Mouse (Mus musculus) forebrain, embryonic 11.5 days (tissue): ENCODE data around the gene Lrrc15. TPM values are rescaled to one million over a fixed set of nuclear protein-coding genes. Genes with fewer than 3 reads are reported as not detected.

ENCODE experiments used
- ATAC-seq: fragments of 200-750 bp; cut with Nextera tagmentation; replicated peaks from 2 replicates; pipeline ENCODE4 v1.8.0; 2017; ENCODE audit warnings: moderate TSS enrichment; ENCODE audit not compliant: low FRiP score
- DNase-seq: peaks from one replicate; pipeline ENCODE4 v3.0.0-alpha.2; 2017; ENCODE audit warnings: low spot score
- H3K27ac ChIP-seq: fragments of 300-500 bp; sonication (generic); 2 replicates; pipeline ENCODE4 v1.5.1; 2014; ENCODE audit warnings: low read depth, low read length
- H3K27me3 ChIP-seq: fragments of 300-500 bp; sonication (generic); 2 replicates; pipeline ENCODE4 v1.6.1; 2014; ENCODE audit warnings: mild to moderate bottlenecking, low read length, mixed read lengths; ENCODE audit not compliant: control insufficient read depth, insufficient read depth
- H3K36me3 ChIP-seq: fragments of 300-500 bp; sonication (generic); 2 replicates; pipeline ENCODE4 v1.6.1; 2014; ENCODE audit warnings: mild to moderate bottlenecking, low read length, moderate library complexity, mixed read lengths; ENCODE audit not compliant: control insufficient read depth, insufficient read depth
- H3K4me1 ChIP-seq: fragments of 300-500 bp; sonication (generic); replicated peaks from 2 replicates; pipeline ENCODE4 v1.6.1; 2014; ENCODE audit warnings: low read length, mixed read lengths; ENCODE audit not compliant: control insufficient read depth, insufficient read depth
- H3K4me2 ChIP-seq: fragments of 300-500 bp; sonication (generic); 2 replicates; pipeline ENCODE4 v1.6.1; 2014; ENCODE audit warnings: low read depth, mild to moderate bottlenecking, low read length, moderate library complexity, mixed read lengths; ENCODE audit not compliant: severe bottlenecking
- H3K4me3 ChIP-seq: fragments of 300-500 bp; sonication (generic); 2 replicates; pipeline ENCODE4 v1.5.1; 2014; ENCODE audit warnings: low read depth, low read length
- H3K9ac ChIP-seq: fragments of 300-500 bp; sonication (generic); 2 replicates; pipeline ENCODE4 v1.6.1; 2014; ENCODE audit warnings: low read length
- H3K9me3 ChIP-seq: fragments of 300-500 bp; sonication (generic); 2 replicates; pipeline ENCODE4 v1.6.1; 2016; ENCODE audit warnings: low read length, mixed read lengths; ENCODE audit not compliant: control insufficient read depth
- WGBS: fragments of 180-500 bp; shearing (Covaris S2); extraction: QIAGEN DNeasy Blood & Tissue Kit; methylation state at CpG from one replicate; pipeline ENCODE4 v1.1.7; 2014; 5-methylcytosine and 5-hydroxymethylcytosine counted together
- polyA plus RNA-seq: library from polyadenylated mRNA; unstranded; fragments of >200 nt; fragmentation: Nextera tagmentation; extraction: Ambion mirVana; gene quantifications from 2 replicates; pipeline ENCODE4 v1.2.1, GENCODE M21; 2014

The Lrrc15 gene
- polyA plus RNA-seq, 1 experiment from 2014 or later: 1.1 TPM

GRCm38 (mm10) chr16:30236091-30236699, 46.9 kb downstream of the Lrrc15 start:
- peaks cover 3% of the 10 kb centered on the region; the same call in 1 of the 2 replicates for H3K4me1 ChIP-seq
- H3K9me3 ChIP-seq: no peaks in the 10 kb centered on the region
- H3K27me3 ChIP-seq: peaks cover 24% of the 10 kb centered on the region
- H3K27ac ChIP-seq: no peak overlapping the region
- peak overlapping the region; percentile 73 for H3K4me2 ChIP-seq
- H3K36me3 ChIP-seq: no peaks in the 10 kb centered on the region
- ATAC-seq: peak; percentile 82
- H3K9ac ChIP-seq: peak overlapping the region; percentile 49; the same call in 1 of the 2 replicates
- peak; percentile 94 for DNase-seq
- WGBS: 1% methylated on average over 33 of the region's 33 CpGs
- H3K4me3 ChIP-seq: peak overlapping the region; percentile 28

- no peak for ATAC-seq
- DNase-seq: no peak
- no peak overlapping the region for H3K9ac ChIP-seq
- H3K4me3 ChIP-seq: no peak overlapping the region
- H3K27ac ChIP-seq: no peak overlapping the region
- no peaks in the 10 kb centered on the region for H3K36me3 ChIP-seq
- H3K4me1 ChIP-seq: peaks cover 3% of the 10 kb centered on the region; the same call in 1 of the 2 replicates
- H3K9me3 ChIP-seq: no peaks in the 10 kb centered on the region
- WGBS: 53% methylated on average over 2 of the region's 2 CpGs
- H3K27me3 ChIP-seq: peaks cover 24% of the 10 kb centered on the region
- no peak overlapping the region for H3K4me2 ChIP-seq
These were observed 47.5 kb downstream of the Lrrc15 start for GRCm38 (mm10) chr16:30235577-30235976.

- no peaks in the 10 kb centered on the region for H3K36me3 ChIP-seq
- no peak overlapping the region for H3K9ac ChIP-seq
- no peak overlapping the region for H3K27ac ChIP-seq
- 58% methylated on average over 12 of the region's 12 CpGs for WGBS
- peaks cover 3% of the 10 kb centered on the region; the same call in 1 of the 2 replicates for H3K4me1 ChIP-seq
- no peaks in the 10 kb centered on the region for H3K9me3 ChIP-seq
- H3K4me2 ChIP-seq: no peak overlapping the region
- no peak overlapping the region for H3K4me3 ChIP-seq
- ATAC-seq (no peak), DNase-seq (no peak)
- H3K27me3 ChIP-seq: peaks cover 24% of the 10 kb centered on the region
These were observed 48.2 kb downstream of the Lrrc15 start for GRCm38 (mm10) chr16:30234636-30235546.

GRCm38 (mm10) chr16:30234077-30234476, 49.0 kb downstream of the Lrrc15 start:
- Histone ChIP-seq H3K9ac (no peak overlapping the region), H3K27ac (no peak overlapping the region), H3K9me3 (no peaks in the 10 kb centered on the region), H3K4me2 (no peak overlapping the region), H3K4me1 (peaks cover 3% of the 10 kb centered on the region; the same call in 1 of the 2 replicates), H3K4me3 (no peak overlapping the region), H3K27me3 (peaks cover 24% of the 10 kb centered on the region), H3K36me3 (no peaks in the 10 kb centered on the region)
- DNase-seq (no peak), ATAC-seq (no peak)
- 50% methylated on average over 8 of the region's 8 CpGs for WGBS

GRCm38 (mm10) chr16:30231882-30232604, 51.0 kb downstream of the Lrrc15 start:
- WGBS: 34% methylated on average over 13 of the region's 13 CpGs
- no peak overlapping the region for H3K4me3 ChIP-seq
- no peaks in the 10 kb centered on the region for H3K9me3 ChIP-seq
- no peaks in the 10 kb centered on the region for H3K36me3 ChIP-seq
- H3K27me3 ChIP-seq: peaks cover 23% of the 10 kb centered on the region
- H3K4me1 ChIP-seq: peaks cover 3% of the 10 kb centered on the region; the same call in 1 of the 2 replicates
- H3K27ac ChIP-seq: no peak overlapping the region
- H3K9ac ChIP-seq: no peak overlapping the region
- no peak for ATAC-seq
- no peak overlapping the region for H3K4me2 ChIP-seq
- DNase-seq: no peak

GRCm38 (mm10) chr16:30227352-30227751, 55.7 kb downstream of the Lrrc15 start:
- H3K4me2 ChIP-seq: no peak overlapping the region
- WGBS: 80% methylated on average over 7 of the region's 7 CpGs
- no peaks in the 10 kb centered on the region for H3K27me3 ChIP-seq
- no peak overlapping the region for H3K4me3 ChIP-seq
- DNase-seq: no peak
- H3K4me1 ChIP-seq: 0 out of 2 replicates have a peak, but pooled peaks cover 2% of the 10 kb centered on the region
- no peak overlapping the region for H3K9ac ChIP-seq
- ATAC-seq: no peak
- H3K27ac ChIP-seq: no peak overlapping the region
- no peaks in the 10 kb centered on the region for H3K36me3 ChIP-seq
- H3K9me3 ChIP-seq: no peaks in the 10 kb centered on the region

- DNase-seq (no peak), ATAC-seq (no peak)
- H3K36me3 ChIP-seq: no peaks in the 10 kb centered on the region
- 85% methylated on average over 11 of the region's 13 CpGs for WGBS
- no peak overlapping the region for H3K27ac ChIP-seq
- no peak overlapping the region for H3K4me2 ChIP-seq
- no peaks in the 10 kb centered on the region for H3K27me3 ChIP-seq
- H3K9me3 ChIP-seq: no peaks in the 10 kb centered on the region
- 0 out of 2 replicates have a peak, but pooled peaks cover 2% of the 10 kb centered on the region for H3K4me1 ChIP-seq
- H3K9ac ChIP-seq: no peak overlapping the region
- H3K4me3 ChIP-seq: no peak overlapping the region
These were observed 61.8 kb downstream of the Lrrc15 start for GRCm38 (mm10) chr16:30221161-30221782.
